Comparison of ENCODE assay signal across 8 mouse cellular contexts in genomic region chr17:34931061-34931734, GRCm38 (mm10). TPM values are rescaled to one million over a fixed set of nuclear protein-coding genes. Genes with fewer than 3 reads are reported as not detected.
DNase-seq lines count a peak whose midpoint lies in the region; ATAC-seq and TF ChIP-seq lines count a peak whose summit lies in the region.

Gene Neu1 (plus strand): TSS chr17:34931253.

- no peaks in the 10 kb centered on the region for H3K9me3 ChIP-seq in hindbrain, postnatal 0 days (ENCODE audit: low read length)

- H3K27ac ChIP-seq in gastrocnemius, adult 2 months = peak within 1 kb of the TSS; percentile 94
- H3K27ac ChIP-seq in hindbrain, postnatal 0 days = peak within 1 kb of the TSS; percentile 80
- H3K27ac ChIP-seq in left cerebral cortex, adult 2 months = peak within 1 kb of the TSS; percentile 90

- WGBS in hindbrain, postnatal 0 days = under 1% methylated on average over 38 of the region's 38 CpGs

- peak; percentile 84 for TF ChIP-seq CTCF in gastrocnemius, adult 2 months (IDR thresholded peaks at IDR 0.05)
- TF ChIP-seq CTCF in hindbrain, postnatal 0 days (IDR thresholded peaks at IDR 0.05; ENCODE audit: low read depth) = peak; percentile 86
- peak; percentile 78 for TF ChIP-seq CTCF in left cerebral cortex, adult 2 months (IDR thresholded peaks at IDR 0.05)

- no peaks in the 10 kb centered on the region for H3K4me1 ChIP-seq in hindbrain, postnatal 0 days (ENCODE audit: insufficient read depth, low read length)

- H3K36me3 ChIP-seq in hindbrain, postnatal 0 days (ENCODE audit: insufficient read depth, low read length) = peaks cover 20% of the 10 kb centered on the region

- H3K4me2 ChIP-seq in hindbrain, postnatal 0 days (ENCODE audit: low read depth, low read length) = peak within 1 kb of the TSS; percentile 88

- intact Hi-C loops in gastrocnemius, adult 2 months (cut with DNase I) = loop anchor here (2.0 to 10.0 kb wide), 2 partner anchors 20 to 54 kb away; partner anchors contain the start of gene Lsm2
- intact Hi-C loops in left cerebral cortex, adult 2 months (cut with DNase I) = loop anchor here (2.0 kb wide), 2 partner anchors 20 to 32 kb away; partner anchors contain the start of genes C2 and Ehmt2

- peak within 1 kb of the TSS; percentile 73 for H3K9ac ChIP-seq in hindbrain, postnatal 0 days (replicated peaks; ENCODE audit: low read length)

- H3K4me3 ChIP-seq in gastrocnemius, adult 2 months = peak within 1 kb of the TSS; percentile 89
- peak within 1 kb of the TSS; percentile 75 for H3K4me3 ChIP-seq in hindbrain, postnatal 0 days (ENCODE audit: low read length)
- peak within 1 kb of the TSS; percentile 75 for H3K4me3 ChIP-seq in left cerebral cortex, adult 2 months

- ATAC-seq in common myeloid progenitor, adult 5-6 weeks (replicated peaks; ENCODE audit: low read depth, poor library complexity, severe bottlenecking) = peak; percentile 96
- ATAC-seq in hindbrain, postnatal 0 days = peak; percentile 98
- ATAC-seq in megakaryocyte, adult 5-6 weeks (ENCODE audit: poor library complexity, severe bottlenecking) = peak; percentile 92

- no peaks in the 10 kb centered on the region for H3K27me3 ChIP-seq in hindbrain, postnatal 0 days (ENCODE audit: insufficient read depth, low read length)

- DNase-seq in ZHBTc4 (ENCODE audit: low read depth, low spot score) = peak; percentile 99
- DNase-seq in gastrocnemius, adult 2 months = peak; percentile 99
- DNase-seq in hindbrain, postnatal 0 days (ENCODE audit: low spot score) = peak; percentile 100
- DNase-seq in left cerebral cortex, adult 2 months (ENCODE audit: extremely low spot score in 1 of 2, low spot score in 2 of 2) = peak; percentile 97
- DNase-seq in right cerebral cortex, adult 2 months (ENCODE audit: low spot score in 2 of 2) = peak; percentile 98 to 99
- peak; percentile 99 for DNase-seq in urinary bladder, postnatal 14 days (ENCODE audit: low spot score)

RNA-seq across cellular contexts. Expression of gene Neu1, which starts in this region (rescaled TPM):
- total RNA-seq in common myeloid progenitor, adult 5-6 weeks (2017) = 3.4 and 5.0 TPM in 2 replicates
- total RNA-seq in gastrocnemius, adult 2 months (2021) = 10 to 100 TPM; 10.5 to 12.0 TPM
- 50.9 and 93.9 TPM in 2 replicates for total RNA-seq in hindbrain, postnatal 0 days (2014; rRNA removed)
- polyA plus RNA-seq in hindbrain, postnatal 0 days (2015; fragmentation: Nextera tagmentation; extraction: Ambion mirVana) = 42.9 and 43.1 TPM in 2 replicates
- total RNA-seq in left cerebral cortex, adult 2 months (2021) = 10 to 100 TPM; 41.6 to 47.3 TPM
- 18.1 and 22.9 TPM in 2 replicates for total RNA-seq in megakaryocyte, adult 5-6 weeks (2015)
- 23.4 and 23.7 TPM in 2 replicates for total RNA-seq in megakaryocyte, adult 5-6 weeks (2017)

Comparison
In these comparisons a context has a peak if more than half of its experiments do, and no peak if none do; other contexts are left out.
1. Peak in every context shown above with its lines: DNase-seq, ATAC-seq, H3K4me3 ChIP-seq and H3K27ac ChIP-seq.